Mouse (Mus musculus) lung, postnatal 0 days (tissue): Measurements from ENCODE around the gene Rptor.

Source experiments
- CTCF ChIP-seq: IDR thresholded peaks from 2 replicates; pipeline ENCODE4 v1.5.1; 2016; ENCODE audit warnings: antibody characterized with exemption, mild to moderate bottlenecking
- EP300 ChIP-seq: IDR thresholded peaks from 2 replicates; pipeline ENCODE4 v1.6.1; 2016; ENCODE audit warnings: antibody characterized with exemption, mild to moderate bottlenecking, control low read depth

GRCm38 (mm10) chr11:119741401-119741800 lies 138.7 kb downstream of the Rptor start:
- TF ChIP-seq EP300 (no peak), CTCF (no peak)
